Mouse (Mus musculus) hindbrain, embryonic 12.5 days (tissue): ENCODE measurements around the gene Olfr1112. TPM values are rescaled to one million over a fixed set of nuclear protein-coding genes. Genes with fewer than 3 reads are reported as not detected.
"Not testable (repeated sequence)": the region's sequence is repeated elsewhere in the genome, so short reads cannot be mapped to it uniquely, and the experiment has no call there.

ENCODE experiments used
- ATAC-seq: fragments of 200-750 bp; cut with Nextera tagmentation; 2 replicates; pipeline ENCODE4 v1.8.0; 2017; ENCODE audit warnings: moderate TSS enrichment; ENCODE audit not compliant: low FRiP score
- H3K27ac ChIP-seq: fragments of 300-500 bp; sonication (generic); 2 replicates; pipeline ENCODE4 v1.5.1; 2016; ENCODE audit warnings: mild to moderate bottlenecking
- H3K27me3 ChIP-seq: fragments of 300-500 bp; sonication (generic); 2 replicates; pipeline ENCODE4 v1.6.1; 2016; ENCODE audit warnings: mild to moderate bottlenecking
- H3K36me3 ChIP-seq: fragments of 300-500 bp; sonication (generic); 2 replicates; pipeline ENCODE4 v1.6.1; 2016; ENCODE audit warnings: mild to moderate bottlenecking
- H3K4me1 ChIP-seq: fragments of 300-500 bp; sonication (generic); 2 replicates; pipeline ENCODE4 v1.6.1; 2016
- H3K4me2 ChIP-seq: fragments of 300-500 bp; sonication (generic); replicated peaks from 2 replicates; pipeline ENCODE4 v1.6.1; 2016; ENCODE audit warnings: mild to moderate bottlenecking
- H3K4me3 ChIP-seq: fragments of 300-500 bp; sonication (generic); 2 replicates; pipeline ENCODE4 v1.5.1; 2016; ENCODE audit warnings: mild to moderate bottlenecking
- H3K9ac ChIP-seq: fragments of 300-500 bp; sonication (generic); 2 replicates; pipeline ENCODE4 v1.6.1; 2016; ENCODE audit warnings: mild to moderate bottlenecking, moderate library complexity
- H3K9me3 ChIP-seq: fragments of 300-500 bp; sonication (generic); replicated peaks from 2 replicates; pipeline ENCODE4 v1.6.1; 2016; ENCODE audit warnings: mild to moderate bottlenecking
- WGBS: fragments of 180-500 bp; shearing (Covaris S2); methylation state at CpG from one replicate; pipeline ENCODE4 v1.1.7; 2016; 5-methylcytosine and 5-hydroxymethylcytosine counted together
- polyA plus RNA-seq: library from polyadenylated mRNA; unstranded; fragments of >200 nt; fragmentation: Nextera tagmentation; extraction: Ambion mirVana; gene quantifications from 2 replicates; pipeline ENCODE4 v1.2.1, GENCODE M21; 2016

Olfr1112 gene
- not detected in 2 replicates for polyA plus RNA-seq

- H3K9me3 ChIP-seq, result no peaks in the 10 kb centered on the region
- H3K4me1 ChIP-seq, result no peaks in the 10 kb centered on the region
- WGBS, result 87% methylated on average over 1 of the region's 1 CpGs
- H3K9ac ChIP-seq, result no peak within 1 kb of the TSS
- H3K27me3 ChIP-seq, result no peaks in the 10 kb centered on the region
- H3K4me2 ChIP-seq, result no peak within 1 kb of the TSS
- no peak within 1 kb of the TSS for H3K27ac ChIP-seq
- H3K4me3 ChIP-seq, result no peak within 1 kb of the TSS
- no peak for ATAC-seq
- no peaks in the 10 kb centered on the region for H3K36me3 ChIP-seq
These were observed at the start of gene Olfr1112 for GRCm38 (mm10) chr2:87187498-87187897. TSS of gene Olfr1112 (plus strand) at chr2:87187798.

DNA sequence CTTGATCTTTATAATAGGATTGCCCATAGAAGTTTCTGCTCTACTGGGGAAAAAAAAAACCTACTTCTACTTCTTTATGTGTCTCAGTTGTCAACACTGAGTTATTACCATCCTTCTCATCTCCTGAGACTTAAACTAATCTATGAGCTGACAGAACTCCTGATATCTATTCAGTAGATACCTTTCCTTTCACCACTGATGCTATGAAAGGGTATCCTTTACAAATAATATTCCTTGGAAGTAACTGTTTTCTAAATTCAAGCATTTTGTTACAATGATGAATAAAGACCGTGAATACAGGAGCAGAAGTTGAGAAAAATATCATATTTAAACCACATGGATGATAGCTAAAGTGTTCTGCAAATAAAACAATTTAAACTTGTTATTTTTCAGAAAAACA lies 47.4 kb upstream of the Olfr1112 start, which contains the start of gene Olfr1110:
Gene Olfr1110, minus strand, starts transcription at position 101 of the 400 bp plus-strand sequence.
- Histone ChIP-seq H3K27me3 (no peaks in the 10 kb centered on the region), H3K4me2 (no peak within 1 kb of the TSS)
- WGBS, result 93% methylated on average over 1 of the region's 1 CpGs

DNA sequence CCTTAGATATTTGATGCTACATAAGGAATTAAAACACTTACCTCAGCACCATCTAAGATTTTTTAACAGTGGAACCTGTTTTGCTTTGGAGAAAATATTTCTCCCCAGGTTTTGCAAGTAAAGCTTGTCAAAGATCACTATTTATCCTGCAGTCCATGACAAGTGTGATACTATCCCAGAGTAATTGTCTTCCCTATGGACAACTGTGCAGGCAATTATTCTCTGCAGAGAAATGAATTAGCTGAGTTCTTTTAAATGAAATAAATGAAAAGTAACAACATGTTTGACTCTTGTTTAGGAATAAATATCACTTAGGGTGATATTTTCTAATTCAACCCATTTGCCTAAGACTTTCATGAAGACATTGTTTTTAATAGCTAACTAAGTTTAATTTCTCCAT lies 35.1 kb upstream of the Olfr1112 start, which contains the start of gene Olfr1111:
Gene Olfr1111, minus strand, starts transcription at position 101 of the 400 bp plus-strand sequence.
- ATAC-seq, result no peak

More for the DNA sequence above, 47.4 kb upstream of the Olfr1112 start, which contains the start of gene Olfr1110:
- Histone ChIP-seq H3K4me3 (no peak within 1 kb of the TSS), H3K36me3 (no peaks in the 10 kb centered on the region), H3K4me1 (no peaks in the 10 kb centered on the region), H3K9ac (no peak within 1 kb of the TSS), H3K9me3 (no peaks in the 10 kb centered on the region), H3K27ac (no peak within 1 kb of the TSS)
- ATAC-seq, result no peak

GRCm38 (mm10) chr2:87167731-87168130 lies 19.9 kb upstream of the Olfr1112 start:
- not testable (repeated sequence) for H3K4me2 ChIP-seq, H3K36me3 ChIP-seq, H3K27me3 ChIP-seq, H3K4me3 ChIP-seq, H3K4me1 ChIP-seq, H3K27ac ChIP-seq, H3K9ac ChIP-seq, ATAC-seq, H3K9me3 ChIP-seq
- 81% methylated on average over 2 of the region's 2 CpGs for WGBS

More for the DNA sequence above, 35.1 kb upstream of the Olfr1112 start, which contains the start of gene Olfr1111:
- no peaks in the 10 kb centered on the region for H3K4me1 ChIP-seq
- H3K27ac ChIP-seq, result no peak within 1 kb of the TSS
- H3K4me2 ChIP-seq, result no peak within 1 kb of the TSS
- no peak within 1 kb of the TSS for H3K4me3 ChIP-seq
- no peaks in the 10 kb centered on the region for H3K9me3 ChIP-seq
- no peak within 1 kb of the TSS for H3K9ac ChIP-seq
- no peaks in the 10 kb centered on the region for H3K27me3 ChIP-seq
- H3K36me3 ChIP-seq, result no peaks in the 10 kb centered on the region

DNA sequence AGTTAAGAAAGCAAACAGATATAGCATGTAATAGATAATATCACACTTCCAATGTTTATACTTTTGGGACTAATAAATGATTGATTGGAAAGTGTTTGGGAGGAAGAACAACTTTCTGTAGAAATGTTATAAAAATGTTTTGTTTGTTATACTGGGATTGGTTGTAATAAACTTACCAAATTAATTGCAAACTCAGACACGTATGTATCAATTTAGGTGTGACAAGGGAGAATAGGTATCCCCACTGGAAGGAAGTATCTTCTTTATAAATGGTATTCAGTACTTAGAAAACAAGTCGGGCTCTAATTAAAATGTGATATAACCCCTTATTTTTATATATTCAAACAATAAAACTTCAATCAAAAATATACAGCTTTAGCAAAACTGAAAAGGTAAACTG lies 21.1 kb downstream of the Olfr1112 start, which contains the start of gene Olfr1113:
Gene Olfr1113, plus strand, starts transcription at position 301 of the 400 bp plus-strand sequence.
- Histone ChIP-seq H3K4me2 (no peak within 1 kb of the TSS), H3K36me3 (no peaks in the 10 kb centered on the region), H3K9me3 (no peaks in the 10 kb centered on the region), H3K4me3 (no peak within 1 kb of the TSS), H3K27ac (no peak within 1 kb of the TSS), H3K27me3 (no peaks in the 10 kb centered on the region), H3K4me1 (no peaks in the 10 kb centered on the region), H3K9ac (no peak within 1 kb of the TSS)
- no peak for ATAC-seq
- WGBS, result 87% methylated on average over 2 of the region's 2 CpGs

Other genes with a start within 250 kb of the Olfr1112 start
- gene Olfr1099, start 227.1 kb upstream of the Olfr1112 start, polyA plus RNA-seq, result not detected in 2 replicates
- not detected in 2 replicates for gene Olfr1100, start 207.8 kb upstream of the Olfr1112 start, polyA plus RNA-seq
- not detected in 2 replicates for gene Olfr1101, start 196.6 kb upstream of the Olfr1112 start, polyA plus RNA-seq
- gene Olfr1102, start 189.4 kb upstream of the Olfr1112 start, polyA plus RNA-seq, result not detected in 2 replicates
- not detected in 2 replicates for gene Olfr1104, start 160.7 kb upstream of the Olfr1112 start, polyA plus RNA-seq
- gene Olfr1105, start 151.3 kb upstream of the Olfr1112 start, polyA plus RNA-seq, result not detected in 2 replicates
- not detected in 2 replicates for gene Olfr1106, start 135.5 kb upstream of the Olfr1112 start, polyA plus RNA-seq
- not detected in 2 replicates for gene Olfr1107, start 112.0 kb upstream of the Olfr1112 start, polyA plus RNA-seq
- gene Olfr1109, start 91.8 kb upstream of the Olfr1112 start, polyA plus RNA-seq, result not detected in 2 replicates
- gene Olfr259, start 73.2 kb upstream of the Olfr1112 start, polyA plus RNA-seq, result not detected in 2 replicates
- gene Olfr1110, start 47.5 kb upstream of the Olfr1112 start, polyA plus RNA-seq, result not detected in 2 replicates
- not detected in 2 replicates for gene Olfr1111, start 35.2 kb upstream of the Olfr1112 start, polyA plus RNA-seq
- gene Olfr1113, start 21.2 kb downstream of the Olfr1112 start, polyA plus RNA-seq, result not detected in 2 replicates
- gene Olfr1115, start 60.2 kb downstream of the Olfr1112 start, polyA plus RNA-seq, result not detected in 2 replicates
- not detected in 2 replicates for gene Olfr1116, start 79.7 kb downstream of the Olfr1112 start, polyA plus RNA-seq
- not detected in 2 replicates for gene Olfr1118, start 119.8 kb downstream of the Olfr1112 start, polyA plus RNA-seq
- not detected in 2 replicates for gene Olfr1120, start 167.0 kb downstream of the Olfr1112 start, polyA plus RNA-seq
- not detected in 2 replicates for gene Olfr1121, start 182.1 kb downstream of the Olfr1112 start, polyA plus RNA-seq
- not detected in 2 replicates for gene Olfr1122, start 198.1 kb downstream of the Olfr1112 start, polyA plus RNA-seq
- not detected in 2 replicates for gene Olfr1123, start 228.8 kb downstream of the Olfr1112 start, polyA plus RNA-seq
- 0.12 TPM in 1 of 2 replicates, not detected in the other for gene Olfr1124, start 242.5 kb downstream of the Olfr1112 start, polyA plus RNA-seq